Mouse (Mus musculus) ovary, adult 2 months (tissue): Measurements from ENCODE around the gene Il20rb. TPM values are rescaled to one million over a fixed set of nuclear protein-coding genes. Genes with fewer than 3 reads are reported as not detected.

Source experiments
- polyA plus RNA-seq: library from polyadenylated mRNA; depleted of rRNA; stranded (reverse); fragments of >200 nt; gene quantifications from 2 replicates; pipeline ENCODE4 v1.2.3, GENCODE M21; 2012; rRNA removed

Il20rb gene
- 7.4 and 9.0 TPM in 2 replicates for polyA plus RNA-seq

GRCm38 (mm10) chr9:100486431-100486830 lies at the start of gene Il20rb:
Gene Il20rb, minus strand, starts transcription at chr9:100486788.

Other genes with a start within 250 kb of the Il20rb start
- gene Nck1, start 59.3 kb upstream of the Il20rb start, polyA plus RNA-seq: 1.3 and 1.5 TPM in 2 replicates
- 1.0 and 1.1 TPM in 2 replicates for gene Slc35g2, start 84.3 kb upstream of the Il20rb start, polyA plus RNA-seq
- 2.4 and 3.0 TPM in 2 replicates for gene Stag1, start 111.0 kb upstream of the Il20rb start, polyA plus RNA-seq